Mouse (Mus musculus) B cell, adult (primary cell): Measurements from ENCODE around the gene Top2a. TPM values are rescaled to one million over a fixed set of nuclear protein-coding genes. Genes with fewer than 3 reads are reported as not detected.

Experiments used
- total RNA-seq: library from RNA; stranded (reverse); gene quantifications from 4 replicates; pipeline ENCODE4 v1.2.4, GENCODE M21; 2023; ENCODE audit not compliant: inconsistent age

Gene Top2a
- total RNA-seq, result 20.2 to 25.9 TPM (median 23.1 TPM) in 4 replicates

DNA sequence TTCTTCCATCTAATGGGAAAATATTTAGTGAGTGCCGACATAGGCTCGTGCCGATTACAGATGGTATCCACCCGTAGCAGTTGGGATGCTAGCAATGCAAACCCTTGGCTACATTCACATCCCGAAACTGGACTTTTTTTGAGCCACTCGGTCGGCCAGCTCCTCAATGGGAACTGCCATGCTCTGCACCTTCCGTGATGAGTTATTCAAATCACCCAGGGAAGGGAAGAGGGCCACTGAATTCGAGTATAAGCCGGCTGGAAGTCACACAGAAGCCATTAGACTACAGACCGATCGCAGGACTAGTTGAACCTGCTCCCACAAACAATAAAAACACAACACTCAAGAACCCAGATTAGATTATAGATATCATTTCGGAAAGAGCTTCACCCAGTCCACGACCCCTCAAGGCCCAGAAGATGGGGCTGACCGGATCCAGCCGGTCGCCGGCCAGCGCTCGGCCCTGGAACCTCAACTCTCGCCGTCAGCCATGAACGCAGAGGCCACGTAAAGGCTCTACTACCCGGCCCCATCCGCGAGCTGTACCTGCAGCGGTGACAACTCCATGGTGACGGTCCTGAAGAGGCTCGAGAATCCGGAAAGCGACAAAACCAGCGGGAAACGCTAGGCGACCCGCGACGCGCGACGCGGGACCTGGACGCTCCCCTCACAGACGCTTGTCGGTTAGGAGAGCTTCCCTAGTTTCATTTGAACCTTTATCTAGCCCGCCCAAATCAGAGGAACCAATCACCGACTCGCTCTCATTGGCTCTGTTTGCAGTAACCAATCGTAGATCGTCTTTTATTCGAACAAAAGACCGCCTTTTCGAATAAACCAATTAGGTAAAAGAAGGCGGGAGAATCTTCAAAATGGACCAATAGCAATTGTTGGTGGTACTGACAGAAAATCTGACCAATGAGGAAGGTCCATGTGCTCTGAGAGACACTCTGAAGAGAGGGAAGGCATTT lies at the start of gene Top2a:
Top2a (minus strand) TSS at position 690 of the 968 bp plus-strand sequence.

DNA sequence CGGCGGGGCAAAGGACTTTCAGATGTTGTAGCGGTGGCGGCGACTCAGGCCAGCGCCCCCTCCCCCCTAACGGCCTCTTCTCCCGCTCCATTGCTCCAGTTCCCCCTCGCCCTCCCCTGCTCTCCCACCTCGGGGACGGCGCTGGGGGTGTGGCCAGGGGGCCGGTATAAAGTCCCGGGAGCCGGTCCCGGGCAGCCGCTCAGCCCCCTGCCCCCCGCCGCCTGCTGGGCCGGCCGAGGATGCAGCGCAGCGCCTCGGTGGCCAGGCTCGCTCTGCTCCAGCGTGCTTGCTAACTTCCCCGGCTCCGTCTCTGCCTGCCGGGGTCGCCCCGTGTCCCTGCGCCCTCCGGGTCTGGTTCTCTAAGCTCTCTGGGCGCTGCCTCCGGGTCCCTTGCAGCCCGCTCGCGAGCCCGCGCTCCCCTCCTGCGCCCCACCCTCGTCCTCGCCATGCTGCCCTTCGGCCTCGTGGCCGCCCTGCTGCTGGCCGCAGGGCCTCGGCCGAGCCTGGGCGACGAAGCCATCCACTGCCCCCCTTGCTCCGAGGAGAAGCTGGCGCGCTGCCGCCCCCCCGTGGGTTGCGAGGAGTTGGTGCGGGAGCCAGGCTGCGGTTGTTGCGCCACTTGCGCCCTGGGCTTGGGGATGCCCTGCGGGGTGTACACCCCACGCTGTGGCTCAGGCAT lies 17.2 kb upstream of the Top2a start, which contains the start of gene Igfbp4:
Igfbp4 (plus strand) TSS at position 194 of the 679 bp plus-strand sequence.

DNA sequence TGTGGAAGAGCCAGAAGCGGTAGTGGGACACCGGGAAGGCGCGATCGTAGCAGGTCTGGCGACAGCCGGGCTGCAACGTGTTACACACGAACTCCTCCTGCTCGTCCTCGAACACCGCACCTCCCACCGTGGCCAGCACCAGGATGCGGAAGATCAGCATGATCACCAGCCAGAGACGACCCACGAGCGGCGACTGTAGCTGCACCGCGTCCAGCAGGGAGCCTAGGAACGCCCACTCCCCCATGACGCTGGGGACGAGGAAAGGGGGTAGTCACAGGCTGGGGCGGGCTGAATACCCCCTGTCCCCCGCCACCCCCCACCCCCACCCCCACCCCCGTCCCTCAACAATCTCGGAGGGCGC lies 41.2 kb downstream of the Top2a start, which contains the start of gene Gjd3:
Gjd3 (minus strand) TSS at position 244 of the 361 bp plus-strand sequence.

Other genes starting within 250 kb of the Top2a start
- gene Nr1d1, start 248.9 kb downstream of the Top2a start, total RNA-seq, result 1.4 to 1.9 TPM (median 1.7 TPM) in 4 replicates
- 125 to 131 TPM (median 128 TPM) in 4 replicates for gene Msl1, start 228.7 kb downstream of the Top2a start, total RNA-seq
- gene Casc3, start 219.3 kb downstream of the Top2a start, total RNA-seq, result 88.0 to 101 TPM (median 93.5 TPM) in 4 replicates
- gene Rapgefl1, start 187.4 kb downstream of the Top2a start, total RNA-seq, result 1.3 to 5.0 TPM (median 3.4 TPM) in 4 replicates
- gene Wipf2, start 160.6 kb downstream of the Top2a start, total RNA-seq, result 38.7 to 46.7 TPM (median 44.6 TPM) in 4 replicates
- 2.3 to 3.0 TPM (median 2.6 TPM) in 4 replicates for gene Cdc6, start 116.4 kb downstream of the Top2a start, total RNA-seq
- 86.9 to 113 TPM (median 104 TPM) in 4 replicates for gene Rara, start 96.4 kb downstream of the Top2a start, total RNA-seq
- gene Gjd3, start 41.2 kb downstream of the Top2a start, total RNA-seq, result not detected in 4 replicates
- 0.35 to 0.74 TPM (median 0.56 TPM) in 4 replicates for gene Igfbp4, start 17.1 kb upstream of the Top2a start, total RNA-seq
- gene Tns4, start 65.1 kb upstream of the Top2a start, total RNA-seq, result not detected in 4 replicates
- 840 to 873 TPM (median 857 TPM) in 4 replicates for gene Ccr7, start 130.9 kb upstream of the Top2a start, total RNA-seq
- gene Smarce1, start 206.8 kb upstream of the Top2a start, total RNA-seq, result 160 to 182 TPM (median 172 TPM) in 4 replicates
- 1.1 to 2.6 TPM (median 1.8 TPM) in 4 replicates for gene Krt222, start 219.9 kb upstream of the Top2a start, total RNA-seq